7 mouse cellular contexts compared by ENCODE assay signal in genomic region chr2:112262779-112263295, GRCm38 (mm10). TPM values are rescaled to one million over a fixed set of nuclear protein-coding genes. Genes with fewer than 3 reads are reported as not detected.
A peak's percentile ranks its signal among the peaks of the same experiment; 100 is the strongest.
DNase-seq lines count a peak whose midpoint lies in the region; ATAC-seq and TF ChIP-seq lines count a peak whose summit lies in the region.

No protein-coding gene starts in this region.

- H3K4me2 ChIP-seq in hindbrain, embryonic 14.5 days (replicated peaks) = peak overlapping the region; percentile 80
- H3K4me2 ChIP-seq in midbrain, embryonic 16.5 days (ENCODE audit: low read length) = peak overlapping the region; percentile 81

- no peak for TF ChIP-seq POLR2A in thymus, adult 2 months (IDR thresholded peaks at IDR 0.05; ENCODE audit: control insufficient read depth, extremely low read depth, insufficient read depth, low read length, poor library complexity)

- no peaks in the 10 kb centered on the region for H3K36me3 ChIP-seq in hindbrain, embryonic 14.5 days (replicated peaks; ENCODE audit: control insufficient read depth, insufficient read depth)
- no peaks in the 10 kb centered on the region for H3K36me3 ChIP-seq in midbrain, embryonic 16.5 days (ENCODE audit: control insufficient read depth, insufficient read depth, low read length)
- no peaks in the 10 kb centered on the region for H3K36me3 ChIP-seq in thymus, adult 2 months (ENCODE audit: control insufficient read depth, insufficient read depth, low read length)

- no peaks in the 10 kb centered on the region for H3K4me1 ChIP-seq in brown adipose tissue, adult 24 weeks (ENCODE audit: control insufficient read depth, insufficient read depth, insufficient read length, low read length)
- peaks cover 35% of the 10 kb centered on the region for H3K4me1 ChIP-seq in hindbrain, embryonic 14.5 days (replicated peaks; ENCODE audit: control insufficient read depth, insufficient read depth, low read length)
- H3K4me1 ChIP-seq in midbrain, embryonic 16.5 days (ENCODE audit: control insufficient read depth, insufficient read depth, low read length) = peaks cover 24% of the 10 kb centered on the region
- no peaks in the 10 kb centered on the region; the same call in 1 of the 2 replicates for H3K4me1 ChIP-seq in thymus, adult 2 months (replicated peaks; ENCODE audit: control insufficient read depth, insufficient read depth, low read length)

- no peak for ATAC-seq in hindbrain, embryonic 14.5 days (ENCODE audit: low FRiP score)
- no peak for ATAC-seq in midbrain, embryonic 16.5 days

- H3K4me3 ChIP-seq in brown adipose tissue, adult 24 weeks (ENCODE audit: insufficient read depth, low read depth, low read length) = peak overlapping the region; percentile 60
- H3K4me3 ChIP-seq in hindbrain, embryonic 14.5 days (replicated peaks; ENCODE audit: low read length) = peak overlapping the region; percentile 72
- peak overlapping the region; percentile 61 for H3K4me3 ChIP-seq in midbrain, embryonic 16.5 days (ENCODE audit: low read depth, low read length)
- H3K4me3 ChIP-seq in thymus, adult 2 months (ENCODE audit: control insufficient read depth, insufficient read depth, low read length) = no peak overlapping the region

- H3K27ac ChIP-seq in brown adipose tissue, adult 24 weeks (replicated peaks; ENCODE audit: low read depth, low read length) = no peak overlapping the region
- peak overlapping the region; percentile 79; the same call in 1 of the 2 replicates for H3K27ac ChIP-seq in hindbrain, embryonic 14.5 days
- no peak overlapping the region; the same call in 1 of the 2 replicates for H3K27ac ChIP-seq in midbrain, embryonic 16.5 days (ENCODE audit: low read length)
- H3K27ac ChIP-seq in thymus, adult 2 months (ENCODE audit: control insufficient read depth, insufficient read depth, low read length) = no peak overlapping the region

- H3K9me3 ChIP-seq in hindbrain, embryonic 14.5 days (ENCODE audit: control insufficient read depth, low read length) = no peaks in the 10 kb centered on the region
- H3K9me3 ChIP-seq in midbrain, embryonic 16.5 days (replicated peaks; ENCODE audit: control insufficient read depth, low read length, poor library complexity, severe bottlenecking) = no peaks in the 10 kb centered on the region

- H3K27me3 ChIP-seq in hindbrain, embryonic 14.5 days (ENCODE audit: control insufficient read depth, insufficient read depth, low read length) = no peaks in the 10 kb centered on the region
- H3K27me3 ChIP-seq in midbrain, embryonic 16.5 days (ENCODE audit: control insufficient read depth, insufficient read depth, low read depth, low read length) = no peaks in the 10 kb centered on the region
- H3K27me3 ChIP-seq in thymus, adult 2 months (ENCODE audit: control insufficient read depth, insufficient read depth, low read length) = no peaks in the 10 kb centered on the region

- peak; percentile 40 for DNase-seq in lung, postnatal 36 days
- DNase-seq in lung, postnatal 10 days = no peak
- no peak for DNase-seq in hindbrain, embryonic 14.5 days (ENCODE audit: low spot score)
- no peak for DNase-seq in thymus, adult 2 months
- DNase-seq in gastrocnemius, postnatal 14 days = no peak

- TF ChIP-seq CTCF in thymus, adult 2 months (IDR thresholded peaks at IDR 0.05; ENCODE audit: borderline replicate concordance, control insufficient read depth, extremely low read depth, insufficient read depth, low read length, poor library complexity) = no peak

- intact Hi-C loops in gastrocnemius, postnatal 14 days (cut with DNase I; ENCODE audit: low total_unique reads) = loop anchor here (10.0 kb wide), 1 partner anchor 72 kb away; no protein-coding TSS in a partner anchor

- WGBS in hindbrain, embryonic 14.5 days = 37% methylated on average over 4 of the region's 4 CpGs
- WGBS in midbrain, embryonic 16.5 days = 31% methylated on average over 4 of the region's 4 CpGs
- WGBS in thymus, adult 2 months = 30% methylated on average over 4 of the region's 4 CpGs

- H3K9ac ChIP-seq in hindbrain, embryonic 14.5 days = peak overlapping the region; percentile 71; the same call in 1 of the 2 replicates
- peak overlapping the region; percentile 68 for H3K9ac ChIP-seq in midbrain, embryonic 16.5 days (ENCODE audit: low read depth, low read length)

RNA-seq across cellular contexts. Expression of gene Nop10, which starts 1.1 kb away (rescaled TPM):
- polyA plus RNA-seq in brown adipose tissue, adult 24 weeks (2012; ENCODE audit: insufficient read depth, insufficient read length, missing spikeins) = 166 and 235 TPM in 2 replicates
- 169 and 177 TPM in 2 replicates for polyA plus RNA-seq in hindbrain, embryonic 14.5 days (2014; fragmentation: Nextera tagmentation; extraction: Ambion mirVana)
- polyA plus RNA-seq in midbrain, embryonic 16.5 days (2015; fragmentation: Nextera tagmentation; extraction: Ambion mirVana) = 153 and 155 TPM in 2 replicates
- polyA plus RNA-seq in thymus, adult 2 months (2012; rRNA removed) = 100 and 126 TPM in 2 replicates
- 10 to 100 TPM; 57.7 to 59.7 TPM for total RNA-seq in gastrocnemius, postnatal 14 days (2021)

RNA-seq across cellular contexts. Expression of gene Slc12a6, which starts 2.8 kb away (rescaled TPM):
- 10.4 and 10.8 TPM in 2 replicates for polyA plus RNA-seq in brown adipose tissue, adult 24 weeks (2012; ENCODE audit: insufficient read depth, insufficient read length, missing spikeins)
- 25.6 and 25.7 TPM in 2 replicates for polyA plus RNA-seq in hindbrain, embryonic 14.5 days (2014; fragmentation: Nextera tagmentation; extraction: Ambion mirVana)
- 19.2 and 20.8 TPM in 2 replicates for polyA plus RNA-seq in midbrain, embryonic 16.5 days (2015; fragmentation: Nextera tagmentation; extraction: Ambion mirVana)
- polyA plus RNA-seq in thymus, adult 2 months (2012; rRNA removed) = 97.6 and 97.8 TPM in 2 replicates
- 10 to 100 TPM; 20.4 to 25.2 TPM for total RNA-seq in gastrocnemius, postnatal 14 days (2021)

RNA-seq across cellular contexts. Expression of gene Gm21985, which starts 3.3 kb away (rescaled TPM):
- not detected in 2 replicates for polyA plus RNA-seq in brown adipose tissue, adult 24 weeks (2012; ENCODE audit: insufficient read depth, insufficient read length, missing spikeins)
- polyA plus RNA-seq in hindbrain, embryonic 14.5 days (2014; fragmentation: Nextera tagmentation; extraction: Ambion mirVana) = not detected in 2 replicates
- polyA plus RNA-seq in midbrain, embryonic 16.5 days (2015; fragmentation: Nextera tagmentation; extraction: Ambion mirVana) = 0.08 TPM in 1 of 2 replicates, not detected in the other
- polyA plus RNA-seq in thymus, adult 2 months (2012; rRNA removed) = 0.03 TPM in 1 of 2 replicates, not detected in the other
- under 1 TPM; 0.71 to 0.84 TPM for total RNA-seq in gastrocnemius, postnatal 14 days (2021)

RNA-seq across cellular contexts. Expression of gene Nutm1, which starts 3.7 kb away (rescaled TPM):
- polyA plus RNA-seq in brown adipose tissue, adult 24 weeks (2012; ENCODE audit: insufficient read depth, insufficient read length, missing spikeins) = not detected in 2 replicates
- not detected in 2 replicates for polyA plus RNA-seq in hindbrain, embryonic 14.5 days (2014; fragmentation: Nextera tagmentation; extraction: Ambion mirVana)
- polyA plus RNA-seq in midbrain, embryonic 16.5 days (2015; fragmentation: Nextera tagmentation; extraction: Ambion mirVana) = not detected in 2 replicates
- 0.03 TPM in 1 of 2 replicates, not detected in the other for polyA plus RNA-seq in thymus, adult 2 months (2012; rRNA removed)
- total RNA-seq in gastrocnemius, postnatal 14 days (2021) = not detected

RNA-seq across cellular contexts. Expression of gene Lpcat4, which starts 23.6 kb away (rescaled TPM):
- polyA plus RNA-seq in brown adipose tissue, adult 24 weeks (2012; ENCODE audit: insufficient read depth, insufficient read length, missing spikeins) = 1.3 and 2.0 TPM in 2 replicates
- polyA plus RNA-seq in hindbrain, embryonic 14.5 days (2014; fragmentation: Nextera tagmentation; extraction: Ambion mirVana) = 22.0 and 23.1 TPM in 2 replicates
- polyA plus RNA-seq in midbrain, embryonic 16.5 days (2015; fragmentation: Nextera tagmentation; extraction: Ambion mirVana) = 22.6 and 24.5 TPM in 2 replicates
- polyA plus RNA-seq in thymus, adult 2 months (2012; rRNA removed) = 70.0 and 77.7 TPM in 2 replicates
- total RNA-seq in gastrocnemius, postnatal 14 days (2021) = 1 to 10 TPM; 1.7 to 2.2 TPM
